Mouse (Mus musculus) spleen, adult 2 months (tissue): ENCODE measurements around the gene Usp40. TPM values are rescaled to one million over a fixed set of nuclear protein-coding genes. Genes with fewer than 3 reads are reported as not detected.

Source experiments
- DNase-seq, 2 experiments: peaks; one replicate each; pipeline versions ENCODE4 v3.0.0 to v3.0.0-alpha.2; 2012 to 2021; ENCODE audit warnings: low spot score in 2 of 2, low read depth in 1 of 2
- H3K27ac ChIP-seq: fragments of 200-500 bp; 2 replicates; pipeline ENCODE4 v1.5.1; 2012; ENCODE audit warnings: low read length, inconsistent platforms; ENCODE audit not compliant: insufficient read depth
- H3K27me3 ChIP-seq: fragments of 200-500 bp; 2 replicates; pipeline ENCODE4 v1.6.1; 2012; ENCODE audit warnings: mild to moderate bottlenecking, moderate library complexity, low read length, inconsistent platforms; ENCODE audit not compliant: control insufficient read depth, insufficient read depth
- H3K36me3 ChIP-seq: fragments of 200-500 bp; 2 replicates; pipeline ENCODE4 v1.6.1; 2012; ENCODE audit warnings: mild to moderate bottlenecking, low read length, inconsistent platforms; ENCODE audit not compliant: control insufficient read depth, insufficient read depth
- H3K4me1 ChIP-seq: fragments of 200-500 bp; 2 replicates; pipeline ENCODE4 v1.6.1; 2011; ENCODE audit warnings: inconsistent platforms; ENCODE audit not compliant: control insufficient read depth, insufficient read depth, insufficient read length
- H3K4me3 ChIP-seq: fragments of 200-500 bp; 2 replicates; pipeline ENCODE4 v1.5.1; 2011; ENCODE audit warnings: mild to moderate bottlenecking, inconsistent platforms; ENCODE audit not compliant: insufficient read depth, insufficient read length; ENCODE audit errors: extremely low read depth
- CTCF ChIP-seq: fragments of 200-500 bp; IDR thresholded peaks from 2 replicates; pipeline ENCODE4 v1.5.1; 2011; ENCODE audit warnings: mild to moderate bottlenecking, inconsistent platforms; ENCODE audit not compliant: insufficient read depth, insufficient read length, insufficient replicate concordance; ENCODE audit errors: extremely low read depth
- POLR2A ChIP-seq: fragments of 200-500 bp; IDR thresholded peaks from 2 replicates; pipeline ENCODE4 v1.6.1; 2011; ENCODE audit warnings: low read depth, low read length, inconsistent platforms
- WGBS: fragments of 180-500 bp; shearing (Covaris S2); methylation state at CpG from one replicate; pipeline ENCODE4 v1.1.7; 2018; 5-methylcytosine and 5-hydroxymethylcytosine counted together
- polyA plus RNA-seq: library from polyadenylated mRNA; depleted of rRNA; stranded (reverse); fragments of >200 nt; gene quantifications from 2 replicates; pipeline ENCODE4 v1.2.3, GENCODE M21; 2012

The Usp40 gene
- polyA plus RNA-seq, 1 experiment, result 3.3 TPM

- H3K27me3 ChIP-seq, result no peaks in the 10 kb centered on the region
- no peak overlapping the region for H3K27ac ChIP-seq
- TF ChIP-seq POLR2A, result no peak
- TF ChIP-seq CTCF, result no peak
- 89% methylated on average over 4 of the region's 4 CpGs for WGBS
- no peak for DNase-seq
- H3K4me3 ChIP-seq, result no peak overlapping the region
- no peaks in the 10 kb centered on the region for H3K4me1 ChIP-seq
- no peaks in the 10 kb centered on the region for H3K36me3 ChIP-seq
Measured at GRCm38 (mm10) chr1:88014671-88015070, 6.3 kb upstream of the Usp40 start.

GRCm38 (mm10) chr1:88014194-88014593, 5.8 kb upstream of the Usp40 start:
- no peaks in the 10 kb centered on the region for H3K27me3 ChIP-seq
- H3K4me1 ChIP-seq, result no peaks in the 10 kb centered on the region
- no peak for TF ChIP-seq CTCF
- no peak for TF ChIP-seq POLR2A
- 87% methylated on average over 4 of the region's 4 CpGs for WGBS
- no peak overlapping the region for H3K27ac ChIP-seq
- no peak for DNase-seq
- no peak overlapping the region for H3K4me3 ChIP-seq
- no peaks in the 10 kb centered on the region for H3K36me3 ChIP-seq

- no peak for DNase-seq
- no peak for TF ChIP-seq POLR2A
- TF ChIP-seq CTCF, result no peak
- H3K4me1 ChIP-seq, result no peaks in the 10 kb centered on the region
- no peaks in the 10 kb centered on the region for H3K27me3 ChIP-seq
- no peaks in the 10 kb centered on the region for H3K36me3 ChIP-seq
- H3K27ac ChIP-seq, result no peak overlapping the region
- H3K4me3 ChIP-seq, result no peak overlapping the region
- WGBS, result 81% methylated on average over 3 of the region's 3 CpGs
Measured at GRCm38 (mm10) chr1:88013726-88014125, 5.4 kb upstream of the Usp40 start.

- DNase-seq, result no peak
- Histone ChIP-seq H3K36me3 (no peaks in the 10 kb centered on the region), H3K4me3 (no peak overlapping the region), H3K27ac (no peak overlapping the region), H3K27me3 (no peaks in the 10 kb centered on the region), H3K4me1 (no peaks in the 10 kb centered on the region)
- TF ChIP-seq POLR2A (no peak), CTCF (no peak)
- 80% methylated on average over 3 of the region's 3 CpGs for WGBS
Measured at GRCm38 (mm10) chr1:88009521-88009920, 1.2 kb upstream of the Usp40 start.

- H3K36me3 ChIP-seq, result no peaks in the 10 kb centered on the region
- TF ChIP-seq POLR2A, result no peak
- 47% methylated on average over 4 of the region's 4 CpGs for WGBS
- no peak overlapping the region for H3K27ac ChIP-seq
- no peaks in the 10 kb centered on the region for H3K27me3 ChIP-seq
- no peak for DNase-seq
- no peak overlapping the region; the same call in 1 of the 2 replicates for H3K4me3 ChIP-seq
- no peaks in the 10 kb centered on the region for H3K4me1 ChIP-seq
Measured at GRCm38 (mm10) chr1:88008735-88009134, 384 bp upstream of the Usp40 start.

- Histone ChIP-seq H3K36me3 (0 out of 2 replicates have a peak, but pooled peaks cover 3% of the 10 kb centered on the region), H3K4me3 (peak overlapping the region; percentile 97), H3K4me1 (no peaks in the 10 kb centered on the region), H3K27ac (peak overlapping the region; percentile 30), H3K27me3 (no peaks in the 10 kb centered on the region)
- 15% methylated on average over 5 of the region's 5 CpGs for WGBS
- TF ChIP-seq POLR2A (no peak), CTCF (no peak)
- DNase-seq, result no peak
Measured at GRCm38 (mm10) chr1:88007692-88008210, 600 bp downstream of the Usp40 start.

GRCm38 (mm10) chr1:87992716-87993115, 15.6 kb downstream of the Usp40 start:
- TF ChIP-seq CTCF (no peak), POLR2A (no peak)
- H3K27ac ChIP-seq, result no peak overlapping the region
- 94% methylated on average over 2 of the region's 2 CpGs for WGBS
- no peaks in the 10 kb centered on the region for H3K4me1 ChIP-seq
- DNase-seq, result no peak
- no peak overlapping the region for H3K4me3 ChIP-seq
- no peaks in the 10 kb centered on the region for H3K27me3 ChIP-seq
- H3K36me3 ChIP-seq, result peaks cover 23% of the 10 kb centered on the region
